Mouse (Mus musculus) lung, embryonic 15.5 days (tissue): ENCODE results near the gene Zfp638. TPM values are rescaled to one million over a fixed set of nuclear protein-coding genes. Genes with fewer than 3 reads are reported as not detected.

ENCODE experiments used
- ATAC-seq: fragments of 200-750 bp; cut with Nextera tagmentation; 2 replicates; pipeline ENCODE4 v1.8.0; 2017; ENCODE audit warnings: moderate number of reproducible peaks, borderline replicate concordance; ENCODE audit not compliant: low FRiP score, low TSS enrichment; ENCODE audit errors: extremely low read depth
- H3K27ac ChIP-seq: fragments of 300-500 bp; sonication (generic); 2 replicates; pipeline ENCODE4 v1.5.1; 2015; ENCODE audit warnings: moderate library complexity, mild to moderate bottlenecking, inconsistent platforms
- H3K27me3 ChIP-seq: fragments of 300-500 bp; sonication (generic); 2 replicates; pipeline ENCODE4 v1.6.1; 2015; ENCODE audit warnings: inconsistent platforms
- H3K36me3 ChIP-seq: fragments of 300-500 bp; sonication (generic); 2 replicates; pipeline ENCODE4 v1.6.1; 2015; ENCODE audit warnings: inconsistent platforms
- H3K4me1 ChIP-seq: fragments of 300-500 bp; sonication (generic); 2 replicates; pipeline ENCODE4 v1.6.1; 2015; ENCODE audit warnings: inconsistent platforms
- H3K4me2 ChIP-seq: fragments of 300-500 bp; sonication (generic); 2 replicates; pipeline ENCODE4 v1.6.1; 2015; ENCODE audit warnings: inconsistent platforms, mild to moderate bottlenecking, moderate library complexity
- H3K4me3 ChIP-seq: fragments of 300-500 bp; sonication (generic); 2 replicates; pipeline ENCODE4 v1.5.1; 2015; ENCODE audit warnings: mild to moderate bottlenecking, inconsistent platforms
- H3K9ac ChIP-seq: fragments of 300-500 bp; sonication (generic); 2 replicates; pipeline ENCODE4 v1.6.1; 2015; ENCODE audit warnings: inconsistent platforms
- H3K9me3 ChIP-seq: fragments of 300-500 bp; sonication (generic); 2 replicates; pipeline ENCODE4 v1.6.1; 2016; ENCODE audit warnings: inconsistent platforms
- WGBS: fragments of 180-500 bp; shearing (Covaris S2); methylation state at CpG from one replicate; pipeline ENCODE4 v1.1.7; 2015; 5-methylcytosine and 5-hydroxymethylcytosine counted together
- polyA plus RNA-seq: library from polyadenylated mRNA; unstranded; fragments of >200 nt; fragmentation: Nextera tagmentation; extraction: Ambion mirVana; gene quantifications from 2 replicates; pipeline ENCODE4 v1.2.1, GENCODE M21; 2015

The Zfp638 gene
- polyA plus RNA-seq, 1 experiment from 2014 or later: 59.1 TPM

GRCm38 (mm10) chr6:83891687-83892086, 24.8 kb downstream of the Zfp638 start:
- 83% methylated on average over 2 of the region's 2 CpGs for WGBS
- Histone ChIP-seq H3K4me1 (no peaks in the 10 kb centered on the region), H3K4me2 (no peak overlapping the region), H3K36me3 (no peaks in the 10 kb centered on the region), H3K27me3 (no peaks in the 10 kb centered on the region), H3K4me3 (no peak overlapping the region), H3K9ac (no peak overlapping the region), H3K27ac (no peak overlapping the region), H3K9me3 (no peaks in the 10 kb centered on the region)
- ATAC-seq: no peak

- Histone ChIP-seq H3K4me2 (no peak overlapping the region), H3K9me3 (no peaks in the 10 kb centered on the region), H3K9ac (no peak overlapping the region), H3K4me3 (no peak overlapping the region), H3K36me3 (no peaks in the 10 kb centered on the region), H3K27ac (no peak overlapping the region), H3K4me1 (no peaks in the 10 kb centered on the region), H3K27me3 (no peaks in the 10 kb centered on the region)
- 91% methylated on average over 1 of the region's 1 CpGs for WGBS
- no peak for ATAC-seq
Measured at GRCm38 (mm10) chr6:83893086-83893485, 26.2 kb downstream of the Zfp638 start.

- Histone ChIP-seq H3K4me1 (no peaks in the 10 kb centered on the region), H3K36me3 (no peaks in the 10 kb centered on the region), H3K4me2 (no peak overlapping the region), H3K4me3 (no peak overlapping the region), H3K27me3 (no peaks in the 10 kb centered on the region), H3K27ac (no peak overlapping the region), H3K9me3 (no peaks in the 10 kb centered on the region), H3K9ac (no peak overlapping the region)
- ATAC-seq: no peak
- WGBS: 85% methylated on average over 1 of the region's 1 CpGs
Measured at GRCm38 (mm10) chr6:83893584-83893983, 26.7 kb downstream of the Zfp638 start.

- H3K27ac ChIP-seq: no peak overlapping the region
- no peaks in the 10 kb centered on the region for H3K9me3 ChIP-seq
- no peaks in the 10 kb centered on the region for H3K4me1 ChIP-seq
- no peaks in the 10 kb centered on the region for H3K36me3 ChIP-seq
- H3K27me3 ChIP-seq: no peaks in the 10 kb centered on the region
- no peak overlapping the region for H3K4me2 ChIP-seq
- no peak overlapping the region for H3K9ac ChIP-seq
- 68% methylated on average over 4 of the region's 4 CpGs for WGBS
- no peak overlapping the region for H3K4me3 ChIP-seq
- no peak for ATAC-seq
Measured at GRCm38 (mm10) chr6:83899142-83899541, 32.2 kb downstream of the Zfp638 start.

GRCm38 (mm10) chr6:83905276-83905675, 38.4 kb downstream of the Zfp638 start:
- Histone ChIP-seq H3K36me3 (no peaks in the 10 kb centered on the region), H3K9ac (no peak overlapping the region), H3K4me2 (no peak overlapping the region), H3K27ac (no peak overlapping the region), H3K27me3 (no peaks in the 10 kb centered on the region), H3K4me3 (no peak overlapping the region), H3K4me1 (no peaks in the 10 kb centered on the region), H3K9me3 (no peaks in the 10 kb centered on the region)
- WGBS: 59% methylated on average over 1 of the region's 1 CpGs
- ATAC-seq: no peak

GRCm38 (mm10) chr6:83906659-83907058, 39.8 kb downstream of the Zfp638 start:
- ATAC-seq: no peak
- Histone ChIP-seq H3K4me3 (no peak overlapping the region), H3K36me3 (no peaks in the 10 kb centered on the region), H3K4me2 (no peak overlapping the region), H3K27ac (no peak overlapping the region), H3K9me3 (no peaks in the 10 kb centered on the region), H3K27me3 (no peaks in the 10 kb centered on the region), H3K4me1 (no peaks in the 10 kb centered on the region), H3K9ac (no peak overlapping the region)

GRCm38 (mm10) chr6:83908386-83908785, 41.5 kb downstream of the Zfp638 start:
- no peak for ATAC-seq

GRCm38 (mm10) chr6:83913710-83914109, 46.8 kb downstream of the Zfp638 start:
- H3K4me2 ChIP-seq: no peak overlapping the region; the same call in 1 of the 2 replicates

More at GRCm38 (mm10) chr6:83908386-83908785, 41.5 kb downstream of the Zfp638 start:
- Histone ChIP-seq H3K4me1 (no peaks in the 10 kb centered on the region), H3K9me3 (no peaks in the 10 kb centered on the region), H3K27ac (no peak overlapping the region), H3K4me3 (no peak overlapping the region), H3K4me2 (no peak overlapping the region), H3K36me3 (no peaks in the 10 kb centered on the region), H3K27me3 (no peaks in the 10 kb centered on the region), H3K9ac (no peak overlapping the region)
- 20% methylated on average over 4 of the region's 4 CpGs for WGBS

GRCm38 (mm10) chr6:83914183-83914719, 47.3 kb downstream of the Zfp638 start:
- H3K9ac ChIP-seq: peak overlapping the region; percentile 97
- no peaks in the 10 kb centered on the region for H3K4me1 ChIP-seq
- peak overlapping the region; percentile 62 for H3K4me3 ChIP-seq
- H3K36me3 ChIP-seq: no peaks in the 10 kb centered on the region
- H3K27ac ChIP-seq: peak overlapping the region; percentile 90
- H3K27me3 ChIP-seq: no peaks in the 10 kb centered on the region
- peak overlapping the region; percentile 60 for H3K4me2 ChIP-seq
- ATAC-seq: peak; percentile 98
- H3K9me3 ChIP-seq: no peaks in the 10 kb centered on the region
- WGBS: under 1% methylated on average over 46 of the region's 50 CpGs

More at GRCm38 (mm10) chr6:83913710-83914109, 46.8 kb downstream of the Zfp638 start:
- H3K9ac ChIP-seq: no peak overlapping the region
- H3K9me3 ChIP-seq: no peaks in the 10 kb centered on the region
- ATAC-seq: no peak
- 27% methylated on average over 4 of the region's 4 CpGs for WGBS
- H3K27me3 ChIP-seq: no peaks in the 10 kb centered on the region
- H3K27ac ChIP-seq: no peak overlapping the region
- H3K4me3 ChIP-seq: peak overlapping the region; percentile 62; the same call in 1 of the 2 replicates
- no peaks in the 10 kb centered on the region for H3K4me1 ChIP-seq
- H3K36me3 ChIP-seq: no peaks in the 10 kb centered on the region

GRCm38 (mm10) chr6:83914720-83915271, 47.9 kb downstream of the Zfp638 start:
- Histone ChIP-seq H3K4me1 (no peaks in the 10 kb centered on the region), H3K9me3 (no peaks in the 10 kb centered on the region), H3K27me3 (no peaks in the 10 kb centered on the region), H3K27ac (peak overlapping the region; percentile 90), H3K4me3 (peak overlapping the region; percentile 62), H3K9ac (peak overlapping the region; percentile 97), H3K4me2 (peak overlapping the region; percentile 60), H3K36me3 (no peaks in the 10 kb centered on the region)
- ATAC-seq: peak; percentile 86
- under 1% methylated on average over 39 of the region's 40 CpGs for WGBS

GRCm38 (mm10) chr6:83927418-83927817, 60.5 kb downstream of the Zfp638 start:
- no peaks in the 10 kb centered on the region for H3K27me3 ChIP-seq
- no peak overlapping the region for H3K4me2 ChIP-seq
- no peaks in the 10 kb centered on the region for H3K9me3 ChIP-seq
- no peak overlapping the region for H3K9ac ChIP-seq
- peaks cover 16% of the 10 kb centered on the region for H3K36me3 ChIP-seq
- no peak for ATAC-seq
- H3K4me3 ChIP-seq: no peak overlapping the region
- 61% methylated on average over 1 of the region's 1 CpGs for WGBS
- no peak overlapping the region for H3K27ac ChIP-seq
- 0 out of 2 replicates have a peak, but pooled peaks cover 3% of the 10 kb centered on the region for H3K4me1 ChIP-seq

- no peak for ATAC-seq
- Histone ChIP-seq H3K27me3 (no peaks in the 10 kb centered on the region), H3K27ac (no peak overlapping the region), H3K9me3 (no peaks in the 10 kb centered on the region), H3K9ac (no peak overlapping the region), H3K4me2 (no peak overlapping the region), H3K36me3 (peaks cover 16% of the 10 kb centered on the region), H3K4me1 (0 out of 2 replicates have a peak, but pooled peaks cover 3% of the 10 kb centered on the region), H3K4me3 (no peak overlapping the region)
- 46% methylated on average over 2 of the region's 2 CpGs for WGBS
Measured at GRCm38 (mm10) chr6:83928225-83928624, 61.3 kb downstream of the Zfp638 start.
